Mouse (Mus musculus): ENCODE data around the gene Senp2.

GRCm38 (mm10) chr16:22071361-22071760, 62.1 kb downstream of the Senp2 start:
- peak; percentile 78 for TF ChIP-seq CTCF (IDR thresholded peaks at IDR 0.05; ENCODE audit: low read depth, low read length)
- TF ChIP-seq POLR2A (IDR thresholded peaks at IDR 0.05; ENCODE audit: insufficient read depth, low read length): no peak
